Mouse (Mus musculus) urinary bladder, postnatal 0 days (tissue): ENCODE measurements around the gene Efnb3. TPM values are rescaled to one million over a fixed set of nuclear protein-coding genes. Genes with fewer than 3 reads are reported as not detected.

Experiments
- microRNA-seq: library from miRNA; unstranded; fragments of <30 nt; microRNA quantifications from one replicate; pipeline ENCODE4, GENCODE M21; 2016
- polyA plus RNA-seq: library from polyadenylated mRNA; unstranded; fragments of >200 nt; fragmentation: Nextera tagmentation; extraction: Ambion mirVana; gene quantifications from 2 replicates; pipeline ENCODE4 v1.2.1, GENCODE M21; 2015

Gene Efnb3
- 3.4 and 3.7 TPM in 2 replicates for polyA plus RNA-seq

DNA sequence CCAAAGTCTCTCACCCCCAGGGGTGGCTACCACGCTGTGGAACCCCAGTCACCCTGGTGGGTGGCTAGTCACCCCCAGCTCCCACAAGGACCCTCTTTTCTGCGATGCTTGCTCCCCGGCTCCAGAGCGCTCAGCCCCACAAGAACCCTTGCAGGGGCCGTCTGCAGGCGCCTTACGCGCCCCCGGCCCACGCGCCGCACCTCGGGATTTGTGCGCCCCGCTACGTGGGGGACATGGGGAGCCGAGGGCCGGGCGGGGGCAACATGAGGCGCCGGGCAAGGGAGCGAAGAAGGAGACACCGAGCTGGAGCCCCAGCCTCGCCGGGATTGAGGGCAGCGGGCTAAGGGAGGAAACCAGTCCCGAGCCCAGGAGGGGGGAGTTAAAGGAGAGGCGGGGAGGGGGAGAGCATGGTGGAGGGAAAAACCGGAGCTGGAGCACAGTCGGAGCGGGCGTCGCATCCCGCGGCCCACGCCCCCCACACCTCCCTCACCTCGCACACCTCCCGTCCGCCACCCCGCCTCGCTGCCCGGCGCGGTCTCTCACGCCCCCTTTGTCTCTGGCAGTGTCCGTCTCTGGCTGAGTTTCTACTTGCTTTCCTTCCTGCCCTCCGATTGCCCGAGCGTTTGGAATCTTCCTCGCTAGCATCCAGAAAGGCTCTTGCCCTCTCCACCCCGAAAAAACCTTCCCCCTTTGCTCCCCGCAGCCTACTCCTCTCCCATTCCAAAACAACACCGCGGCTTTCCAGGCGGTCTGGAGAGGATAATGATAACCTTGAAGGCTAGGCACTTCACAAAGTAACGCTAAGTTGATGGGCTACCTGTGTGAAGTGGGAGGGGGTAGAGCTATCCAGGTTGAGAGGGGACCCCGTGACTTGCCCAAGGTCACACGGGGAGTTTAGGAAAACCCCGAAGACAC lies at the start of gene Efnb3:
Efnb3 (minus strand) TSS at position 355 of the 915 bp plus-strand sequence.

DNA sequence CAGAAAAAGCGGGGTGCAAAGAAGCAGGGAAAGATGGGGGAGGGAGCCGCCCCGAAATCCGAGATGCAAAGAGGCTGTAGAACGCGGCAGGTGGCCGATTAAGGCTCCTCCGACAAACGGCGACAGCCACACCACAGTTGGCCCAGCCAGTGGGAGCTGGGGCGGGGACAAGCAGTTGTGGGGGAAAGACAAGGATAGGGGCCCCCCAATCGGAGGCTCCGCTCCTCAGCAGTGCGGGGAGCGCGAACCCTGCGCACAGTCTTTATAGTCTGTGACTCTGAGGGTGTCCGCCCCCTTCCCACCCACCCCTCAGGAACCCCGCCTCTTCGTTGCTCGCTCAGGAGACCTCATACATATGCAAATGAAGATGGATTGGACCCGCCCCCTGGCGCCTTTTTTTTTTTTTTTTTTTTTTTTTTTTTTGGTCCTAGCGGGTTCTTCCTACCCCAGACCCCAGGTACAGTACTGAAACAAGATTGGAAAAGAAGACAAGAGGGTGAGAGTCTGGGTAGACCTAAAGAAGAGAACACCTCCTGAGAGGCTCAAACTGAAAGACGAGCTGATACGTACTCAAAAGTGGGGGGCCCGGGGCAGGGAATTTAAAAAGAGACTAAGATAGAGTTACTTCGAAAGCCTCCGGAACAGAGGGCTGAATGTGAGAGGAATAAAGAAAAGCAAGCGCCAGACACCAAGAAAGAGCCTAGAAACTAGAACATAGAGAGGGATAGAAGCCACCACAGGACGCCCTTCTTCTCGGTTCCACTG lies 45.9 kb upstream of the Efnb3 start, which contains the start of gene Atp1b2:
Atp1b2 (minus strand) TSS at position 217 of the 765 bp plus-strand sequence.

GRCm38 (mm10) chr11:69580091-69580514 lies 20.1 kb upstream of the Efnb3 start, which contains the start of the genes Wrap53 and Trp53:
Gene Wrap53, minus strand, starts transcription at chr11:69580255.
Gene Trp53, plus strand, starts transcription at chr11:69580359.

GRCm38 (mm10) chr11:69549060-69549656 lies 10.8 kb downstream of the Efnb3 start, which contains the start of gene Dnah2:
Gene Dnah2, minus strand, starts transcription at chr11:69549110.

Small RNA genes lying within 50 kb of the gene (microRNA-seq; reads per million reads assigned to microRNA genes)
- gene Gm27493, result not detected

Other genes starting within 250 kb of the Efnb3 start
- gene Cntrob, start 236.4 kb downstream of the Efnb3 start, polyA plus RNA-seq, result 5.5 and 7.2 TPM in 2 replicates
- 114 and 128 TPM in 2 replicates for gene Trappc1, start 236.2 kb downstream of the Efnb3 start, polyA plus RNA-seq
- 0.68 and 0.81 TPM in 2 replicates for gene Kcnab3, start 233.9 kb downstream of the Efnb3 start, polyA plus RNA-seq
- gene Rnf227, start 219.7 kb downstream of the Efnb3 start, polyA plus RNA-seq, result 5.8 and 6.4 TPM in 2 replicates
- 31.5 and 32.5 TPM in 2 replicates for gene Chd3, start 190.8 kb downstream of the Efnb3 start, polyA plus RNA-seq
- gene Naa38, start 164.7 kb downstream of the Efnb3 start, polyA plus RNA-seq, result 157 and 160 TPM in 2 replicates
- 15.0 and 16.0 TPM in 2 replicates for gene Cyb5d1, start 164.6 kb downstream of the Efnb3 start, polyA plus RNA-seq
- 19.0 and 19.9 TPM in 2 replicates for gene Tmem88, start 162.0 kb downstream of the Efnb3 start, polyA plus RNA-seq
- gene Kdm6b, start 146.5 kb downstream of the Efnb3 start, polyA plus RNA-seq, result 11.5 and 13.3 TPM in 2 replicates
- 0.13 and 0.16 TPM in 2 replicates for gene Dnah2, start 11.1 kb downstream of the Efnb3 start, polyA plus RNA-seq
- gene Wrap53, start 20.1 kb upstream of the Efnb3 start, polyA plus RNA-seq, result 8.2 and 8.8 TPM in 2 replicates
- 44.4 and 46.3 TPM in 2 replicates for gene Trp53, start 20.2 kb upstream of the Efnb3 start, polyA plus RNA-seq
- 13.2 and 14.4 TPM in 2 replicates for gene Atp1b2, start 45.7 kb upstream of the Efnb3 start, polyA plus RNA-seq
- gene Shbg, start 57.7 kb upstream of the Efnb3 start, polyA plus RNA-seq, result not detected in 2 replicates
- gene Sat2, start 61.8 kb upstream of the Efnb3 start, polyA plus RNA-seq, result 19.2 and 22.9 TPM in 2 replicates
- 12.5 and 13.6 TPM in 2 replicates for gene Fxr2, start 72.8 kb upstream of the Efnb3 start, polyA plus RNA-seq
- gene Sox15, start 95.1 kb upstream of the Efnb3 start, polyA plus RNA-seq, result 3.2 and 7.1 TPM in 2 replicates
- 33.5 and 41.2 TPM in 2 replicates for gene Mpdu1, start 102.4 kb upstream of the Efnb3 start, polyA plus RNA-seq
- gene Cd68, start 105.9 kb upstream of the Efnb3 start, polyA plus RNA-seq, result 27.9 and 48.1 TPM in 2 replicates
- gene Eif4a1, start 112.2 kb upstream of the Efnb3 start, polyA plus RNA-seq, result 378 and 433 TPM in 2 replicates
- 46.3 and 49.8 TPM in 2 replicates for gene Senp3, start 121.9 kb upstream of the Efnb3 start, polyA plus RNA-seq
- gene Tnfsf13, start 125.6 kb upstream of the Efnb3 start, polyA plus RNA-seq, result 0.47 and 0.62 TPM in 2 replicates
- 17.2 and 17.8 TPM in 2 replicates for gene Tnfsf12, start 135.6 kb upstream of the Efnb3 start, polyA plus RNA-seq
- gene Tnfsfm13, start 135.9 kb upstream of the Efnb3 start, polyA plus RNA-seq, result 4.7 and 5.4 TPM in 2 replicates
- 9.3 and 10.3 TPM in 2 replicates for gene Polr2a, start 198.4 kb upstream of the Efnb3 start, polyA plus RNA-seq
- gene Slc35g3, start 201.8 kb upstream of the Efnb3 start, polyA plus RNA-seq, result not detected in 2 replicates
- gene Zbtb4, start 205.7 kb upstream of the Efnb3 start, polyA plus RNA-seq, result 3.9 and 4.3 TPM in 2 replicates
- gene Chrnb1, start 235.7 kb upstream of the Efnb3 start, polyA plus RNA-seq, result 5.9 and 6.9 TPM in 2 replicates
- 0.78 and 0.86 TPM in 2 replicates for gene Fgf11, start 241.7 kb upstream of the Efnb3 start, polyA plus RNA-seq
- 13.7 TPM in 2 replicates for gene Tmem102, start 245.4 kb upstream of the Efnb3 start, polyA plus RNA-seq